Mouse (Mus musculus) neural tube, embryonic 13.5 days (tissue): ENCODE data around the gene Sult1b1. TPM values are rescaled to one million over a fixed set of nuclear protein-coding genes. Genes with fewer than 3 reads are reported as not detected.
"Not testable (repeated sequence)": the region's sequence is repeated elsewhere in the genome, so short reads cannot be mapped to it uniquely, and the experiment has no call there.

ENCODE experiments used
- ATAC-seq: fragments of 200-750 bp; cut with Nextera tagmentation; 2 replicates; pipeline ENCODE4 v1.8.0; 2017; ENCODE audit warnings: low read depth, mild to moderate bottlenecking, moderate TSS enrichment, moderate library complexity
- H3K27ac ChIP-seq: fragments of 300-500 bp; sonication (generic); replicated peaks from 2 replicates; pipeline ENCODE4 v1.5.1; 2015; ENCODE audit warnings: moderate library complexity, mild to moderate bottlenecking, inconsistent platforms
- H3K27me3 ChIP-seq: fragments of 300-500 bp; sonication (generic); 2 replicates; pipeline ENCODE4 v1.6.1; 2015; ENCODE audit warnings: mild to moderate bottlenecking, inconsistent platforms
- H3K36me3 ChIP-seq: fragments of 300-500 bp; sonication (generic); 2 replicates; pipeline ENCODE4 v1.6.1; 2015; ENCODE audit warnings: mild to moderate bottlenecking, inconsistent platforms
- H3K4me1 ChIP-seq: fragments of 300-500 bp; sonication (generic); replicated peaks from 2 replicates; pipeline ENCODE4 v1.6.1; 2015; ENCODE audit warnings: inconsistent platforms
- H3K4me2 ChIP-seq: fragments of 300-500 bp; sonication (generic); 2 replicates; pipeline ENCODE4 v1.6.1; 2015; ENCODE audit warnings: inconsistent platforms, mild to moderate bottlenecking, moderate library complexity
- H3K4me3 ChIP-seq: fragments of 300-500 bp; sonication (generic); 2 replicates; pipeline ENCODE4 v1.5.1; 2015; ENCODE audit warnings: mild to moderate bottlenecking, inconsistent platforms
- H3K9ac ChIP-seq: fragments of 300-500 bp; sonication (generic); 2 replicates; pipeline ENCODE4 v1.6.1; 2015; ENCODE audit warnings: moderate library complexity, mild to moderate bottlenecking, inconsistent platforms
- H3K9me3 ChIP-seq: fragments of 300-500 bp; sonication (generic); 2 replicates; pipeline ENCODE4 v1.6.1; 2016; ENCODE audit warnings: inconsistent platforms
- WGBS: fragments of 180-500 bp; shearing (Covaris S2); methylation state at CpG from one replicate; pipeline ENCODE4 v1.1.7; 2015; 5-methylcytosine and 5-hydroxymethylcytosine counted together
- polyA plus RNA-seq: library from polyadenylated mRNA; unstranded; fragments of >200 nt; fragmentation: Nextera tagmentation; extraction: Ambion mirVana; gene quantifications from 2 replicates; pipeline ENCODE4 v1.2.1, GENCODE M21; 2015

The Sult1b1 gene
- polyA plus RNA-seq, 1 experiment from 2014 or later = not detected

- not testable (repeated sequence) for H3K27me3 ChIP-seq, H3K27ac ChIP-seq, H3K9me3 ChIP-seq, H3K4me2 ChIP-seq, H3K9ac ChIP-seq, H3K4me1 ChIP-seq, ATAC-seq, H3K4me3 ChIP-seq, H3K36me3 ChIP-seq
- WGBS = 91% methylated on average over 2 of the region's 2 CpGs
Observed at GRCm38 (mm10) chr5:87523561-87523960, 14.4 kb downstream of the Sult1b1 start.

- Histone ChIP-seq H3K4me1 (no peaks in the 10 kb centered on the region), H3K9me3 (no peaks in the 10 kb centered on the region), H3K4me3 (no peak overlapping the region), H3K27me3 (no peaks in the 10 kb centered on the region), H3K4me2 (no peak overlapping the region), H3K9ac (no peak overlapping the region), H3K27ac (no peak overlapping the region), H3K36me3 (no peaks in the 10 kb centered on the region)
- 70% methylated on average over 4 of the region's 4 CpGs for WGBS
- no peak for ATAC-seq
Observed at GRCm38 (mm10) chr5:87505776-87506458, 32.1 kb downstream of the Sult1b1 start.

DNA sequence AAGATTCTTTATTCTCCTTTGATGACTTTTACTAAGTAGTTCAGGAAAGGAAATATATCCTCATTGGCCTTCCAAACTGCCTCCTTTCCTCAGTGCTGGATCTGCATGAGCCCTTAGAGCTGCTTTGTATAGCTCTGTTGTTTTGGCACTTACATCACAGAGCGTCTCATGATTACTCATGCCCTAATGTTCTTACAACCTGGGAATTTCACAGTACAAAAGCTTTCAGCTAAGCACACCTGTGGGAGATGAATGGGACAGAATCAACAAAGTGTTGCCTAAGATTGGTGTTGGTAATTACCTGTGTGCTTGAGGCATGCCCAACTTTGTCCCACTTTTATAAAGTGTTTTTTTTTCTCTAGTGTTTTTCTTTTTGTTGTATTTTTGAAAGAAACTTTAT lies 35.3 kb downstream of the Sult1b1 start:
- Histone ChIP-seq H3K27ac (no peak overlapping the region), H3K4me2 (no peak overlapping the region), H3K27me3 (no peaks in the 10 kb centered on the region), H3K9ac (no peak overlapping the region), H3K36me3 (no peaks in the 10 kb centered on the region), H3K9me3 (no peaks in the 10 kb centered on the region), H3K4me3 (no peak overlapping the region), H3K4me1 (no peaks in the 10 kb centered on the region)
- no peak for ATAC-seq
- 75% methylated on average over 1 of the region's 1 CpGs for WGBS

DNA sequence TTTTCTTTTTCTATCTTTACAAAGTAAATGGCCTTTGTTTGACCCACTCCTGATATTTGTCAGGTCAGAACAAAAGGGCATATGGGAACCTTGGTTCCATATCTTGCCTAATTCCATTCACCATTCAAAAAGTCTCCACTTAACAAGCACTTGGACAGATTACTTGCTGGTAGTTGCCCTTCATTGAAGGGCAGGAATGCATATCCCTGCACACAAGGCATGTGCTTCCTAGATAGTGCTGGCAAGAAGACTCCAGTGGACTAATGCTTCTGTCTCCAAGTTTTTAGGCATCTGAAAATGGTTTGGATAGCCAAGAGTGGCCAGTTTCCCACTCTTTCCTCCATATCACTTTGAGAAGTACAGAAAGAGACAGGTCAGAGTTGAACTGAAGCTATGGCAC lies 38.7 kb downstream of the Sult1b1 start:
- Histone ChIP-seq H3K27me3 (no peaks in the 10 kb centered on the region), H3K9ac (no peak overlapping the region), H3K27ac (no peak overlapping the region), H3K4me3 (no peak overlapping the region), H3K4me2 (no peak overlapping the region), H3K4me1 (no peaks in the 10 kb centered on the region), H3K9me3 (no peaks in the 10 kb centered on the region), H3K36me3 (no peaks in the 10 kb centered on the region)
- ATAC-seq = no peak

DNA sequence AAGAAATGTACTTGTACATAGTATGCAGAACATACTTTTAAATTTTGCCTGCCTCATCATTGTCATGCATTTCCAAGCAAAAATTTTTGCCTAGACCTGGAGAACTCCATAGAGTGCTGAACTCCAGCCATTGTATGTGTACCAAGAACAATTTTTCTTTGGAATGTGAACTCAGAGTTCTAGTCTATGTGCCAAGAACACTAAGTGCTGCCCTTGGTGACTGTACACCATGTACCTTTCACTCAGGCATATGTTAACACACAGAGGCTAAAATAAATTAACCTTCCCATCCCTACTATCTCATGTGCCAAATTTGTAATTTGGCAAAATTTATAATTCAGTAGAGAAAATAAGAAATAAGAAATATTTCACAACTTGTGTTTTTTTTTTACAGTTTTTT lies 39.1 kb downstream of the Sult1b1 start:
- Histone ChIP-seq H3K27me3 (no peaks in the 10 kb centered on the region), H3K4me2 (no peak overlapping the region), H3K4me3 (no peak overlapping the region), H3K36me3 (no peaks in the 10 kb centered on the region), H3K9ac (no peak overlapping the region), H3K4me1 (no peaks in the 10 kb centered on the region), H3K9me3 (no peaks in the 10 kb centered on the region), H3K27ac (no peak overlapping the region)
- ATAC-seq = no peak

- ATAC-seq = no peak
- Histone ChIP-seq H3K9ac (no peak within 1 kb of the TSS), H3K36me3 (no peaks in the 10 kb centered on the region), H3K27me3 (no peaks in the 10 kb centered on the region), H3K4me1 (no peaks in the 10 kb centered on the region), H3K4me3 (no peak within 1 kb of the TSS), H3K4me2 (no peak within 1 kb of the TSS), H3K27ac (no peak within 1 kb of the TSS), H3K9me3 (no peaks in the 10 kb centered on the region)
- WGBS = 96% methylated on average over 1 of the region's 1 CpGs
Observed at GRCm38 (mm10) chr5:87490771-87491170, 47.2 kb downstream of the Sult1b1 start, which contains the start of gene Ugt2a1. Gene Ugt2a1, minus strand, starts transcription at chr5:87490871.

- not testable (repeated sequence) for H3K36me3 ChIP-seq
Observed at GRCm38 (mm10) chr5:87486706-87487105, 51.3 kb downstream of the Sult1b1 start, which contains the start of gene Gm43638. Gene Gm43638, minus strand, starts transcription at chr5:87486806.

GRCm38 (mm10) chr5:87482160-87482559 lies 55.8 kb downstream of the Sult1b1 start, which contains the start of gene Ugt2a2:
Gene Ugt2a2, minus strand, starts transcription at chr5:87482260.
- no peak for ATAC-seq
- Histone ChIP-seq H3K27ac (no peak within 1 kb of the TSS), H3K4me1 (no peaks in the 10 kb centered on the region), H3K4me3 (no peak within 1 kb of the TSS), H3K27me3 (no peaks in the 10 kb centered on the region), H3K36me3 (no peaks in the 10 kb centered on the region), H3K9me3 (no peaks in the 10 kb centered on the region), H3K4me2 (no peak within 1 kb of the TSS), H3K9ac (no peak within 1 kb of the TSS)
- WGBS = 83% methylated on average over 5 of the region's 5 CpGs

More at GRCm38 (mm10) chr5:87486706-87487105, 51.3 kb downstream of the Sult1b1 start, which contains the start of gene Gm43638:
- H3K27ac ChIP-seq, ATAC-seq, H3K4me1 ChIP-seq, H3K9ac ChIP-seq, H3K4me3 ChIP-seq, H3K27me3 ChIP-seq, H3K9me3 ChIP-seq, H3K4me2 ChIP-seq: not testable (repeated sequence)
- 94% methylated on average over 1 of the region's 1 CpGs for WGBS

Other genes with a start within 250 kb of the Sult1b1 start
- gene Ugt2a3, start 201.0 kb downstream of the Sult1b1 start, polyA plus RNA-seq = not detected in 2 replicates
- gene Ugt2b38, start 114.0 kb downstream of the Sult1b1 start, polyA plus RNA-seq = not detected in 2 replicates
- not detected in 2 replicates for gene Ugt2a2, start 55.9 kb downstream of the Sult1b1 start, polyA plus RNA-seq
- gene Gm43638, start 51.4 kb downstream of the Sult1b1 start, polyA plus RNA-seq = not detected in 2 replicates
- not detected in 2 replicates for gene Ugt2a1, start 47.3 kb downstream of the Sult1b1 start, polyA plus RNA-seq
- gene Sult1d1, start 30.8 kb upstream of the Sult1b1 start, polyA plus RNA-seq = not detected in 2 replicates
- gene Sult1e1, start 53.4 kb upstream of the Sult1b1 start, polyA plus RNA-seq = not detected in 2 replicates
- not detected in 2 replicates for gene Csn1s1, start 128.0 kb upstream of the Sult1b1 start, polyA plus RNA-seq
- not detected in 2 replicates for gene Csn2, start 161.4 kb upstream of the Sult1b1 start, polyA plus RNA-seq
- gene Csn1s2a, start 236.4 kb upstream of the Sult1b1 start, polyA plus RNA-seq = not detected in 2 replicates